Mouse (Mus musculus) brain, embryonic 14.5 days (tissue): Measurements from ENCODE around the gene Wap. TPM values are rescaled to one million over a fixed set of nuclear protein-coding genes. Genes with fewer than 3 reads are reported as not detected.

ENCODE experiments used
- DNase-seq: peaks from one replicate; pipeline ENCODE4 v3.0.0-alpha.2; 2011; ENCODE audit warnings: low read depth
- CTCF ChIP-seq: fragments of 200-500 bp; IDR thresholded peaks from 2 replicates; pipeline ENCODE4 v1.5.1; 2012; ENCODE audit warnings: inconsistent platforms, mild to moderate bottlenecking, moderate library complexity, borderline replicate concordance; ENCODE audit not compliant: insufficient read depth, insufficient read length; ENCODE audit errors: extremely low read depth
- POLR2A ChIP-seq: fragments of 200-500 bp; IDR thresholded peaks from 2 replicates; pipeline ENCODE4 v1.6.1; 2012; ENCODE audit warnings: mild to moderate bottlenecking, inconsistent platforms, borderline replicate concordance; ENCODE audit not compliant: poor library complexity, insufficient read depth, insufficient read length, severe bottlenecking; ENCODE audit errors: extremely low read depth
- polyA plus RNA-seq: library from polyadenylated mRNA; depleted of rRNA; stranded (reverse); fragments of >200 nt; gene quantifications from 2 replicates; pipeline ENCODE4 v1.2.3, GENCODE M21; 2012; rRNA removed

The Wap gene
- polyA plus RNA-seq, 1 experiment: not detected

GRCm38 (mm10) chr11:6590933-6591675 lies 47.3 kb downstream of the Wap start:
- no peak for TF ChIP-seq POLR2A
- TF ChIP-seq CTCF: no peak
- no peak for DNase-seq

GRCm38 (mm10) chr11:6589838-6590237 lies 48.6 kb downstream of the Wap start:
- no peak for DNase-seq
- TF ChIP-seq POLR2A (no peak), CTCF (no peak)

GRCm38 (mm10) chr11:6588295-6588694 lies 50.1 kb downstream of the Wap start:
- no peak for DNase-seq

GRCm38 (mm10) chr11:6587249-6587940 lies 51.0 kb downstream of the Wap start:
- TF ChIP-seq POLR2A (no peak), CTCF (no peak)
- no peak for DNase-seq

More at GRCm38 (mm10) chr11:6588295-6588694, 50.1 kb downstream of the Wap start:
- TF ChIP-seq POLR2A (no peak), CTCF (no peak)

GRCm38 (mm10) chr11:6586660-6587059 lies 51.8 kb downstream of the Wap start:
- DNase-seq: no peak
- TF ChIP-seq CTCF: no peak
- TF ChIP-seq POLR2A: no peak

- no peak for DNase-seq
- TF ChIP-seq CTCF: no peak
- no peak for TF ChIP-seq POLR2A
Measured at GRCm38 (mm10) chr11:6585748-6586147, 52.7 kb downstream of the Wap start.

Other genes starting within 250 kb of the Wap start
- 65.3 and 153 TPM in 2 replicates for gene Zmiz2, start 249.6 kb downstream of the Wap start, polyA plus RNA-seq
- gene Ppia, start 223.2 kb downstream of the Wap start, polyA plus RNA-seq: 2,174 and 2,845 TPM in 2 replicates
- gene H2afv, start 194.2 kb downstream of the Wap start, polyA plus RNA-seq: 207 and 320 TPM in 2 replicates
- gene Purb, start 162.7 kb downstream of the Wap start, polyA plus RNA-seq: 8.8 and 12.8 TPM in 2 replicates
- 0.56 and 0.79 TPM in 2 replicates for gene Myo1g, start 117.7 kb downstream of the Wap start, polyA plus RNA-seq
- gene Ccm2, start 91.8 kb downstream of the Wap start, polyA plus RNA-seq: 91.9 and 113 TPM in 2 replicates
- 92.6 and 134 TPM in 2 replicates for gene Nacad, start 32.6 kb downstream of the Wap start, polyA plus RNA-seq
- gene Tbrg4, start 12.6 kb downstream of the Wap start, polyA plus RNA-seq: 86.0 and 103 TPM in 2 replicates
- 8.6 and 12.1 TPM in 2 replicates for gene Ramp3, start 19.9 kb upstream of the Wap start, polyA plus RNA-seq
- gene Gm11983, start 199.0 kb upstream of the Wap start, polyA plus RNA-seq: not detected in 2 replicates